Mouse (Mus musculus) left cerebral cortex, adult 11 months (tissue): ENCODE measurements around the gene Zik1.

Experiments
- DNase-seq: peaks from one replicate; pipeline ENCODE4 v3.0.0; 2022; ENCODE audit warnings: low spot score

Gene Zik1

DNA sequence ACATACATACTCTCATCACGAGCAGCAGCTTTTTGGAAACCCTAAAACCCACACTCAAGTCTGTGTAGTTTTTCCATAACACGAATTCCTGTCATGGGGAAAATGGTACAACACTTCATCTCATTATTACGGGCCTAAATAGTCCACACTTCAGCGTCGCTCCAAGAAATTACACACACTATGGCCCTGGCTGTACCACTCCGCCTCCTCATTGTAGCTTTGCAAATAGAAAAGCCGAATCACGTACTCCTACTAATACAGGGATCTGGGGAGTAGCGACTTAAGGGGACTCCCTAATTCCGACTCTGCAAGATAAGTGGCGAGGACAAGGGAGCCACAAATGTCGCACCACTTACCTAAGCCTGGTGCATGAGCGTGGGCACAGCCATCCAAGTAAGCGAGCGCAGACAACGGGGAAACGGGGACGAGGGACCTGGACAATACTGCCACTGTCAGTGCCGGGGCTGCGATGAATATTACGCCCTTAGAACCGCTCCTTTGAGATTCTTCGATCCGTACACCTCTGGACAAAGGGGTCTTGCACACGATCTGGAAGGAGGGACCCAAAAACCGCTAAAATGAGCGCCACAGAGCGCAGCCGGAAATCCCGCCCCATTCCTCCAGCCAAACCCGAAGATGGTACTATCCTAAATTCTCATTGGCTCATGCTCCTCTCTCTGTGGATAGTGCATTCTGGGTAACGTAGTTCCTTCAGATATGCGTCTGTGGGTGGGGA, at the start of gene Zik1:
Zik1 (minus strand) TSS at position 609 of the 736 bp plus-strand sequence.
- DNase-seq, result peak; percentile 70

DNA sequence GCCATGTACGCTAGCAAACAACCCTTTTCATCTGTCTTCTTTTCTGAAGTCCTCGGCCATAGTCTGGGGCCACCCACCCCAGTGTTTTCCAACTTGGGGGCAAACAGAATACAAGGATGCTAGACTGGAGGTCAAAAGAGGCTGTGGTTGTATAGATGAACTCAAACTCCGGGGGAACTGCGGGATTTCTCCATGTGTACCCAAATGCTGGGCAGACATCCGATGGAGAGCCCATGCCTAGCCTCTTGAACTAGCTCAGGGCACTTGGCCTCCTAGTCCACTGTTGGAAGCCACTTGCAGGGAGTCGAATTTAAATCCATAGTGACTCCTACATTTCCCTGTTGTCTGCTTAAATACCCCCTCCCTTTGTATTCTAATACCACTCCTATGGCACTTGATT, 384 bp upstream of the Zik1 start:
- no peak for DNase-seq

DNA sequence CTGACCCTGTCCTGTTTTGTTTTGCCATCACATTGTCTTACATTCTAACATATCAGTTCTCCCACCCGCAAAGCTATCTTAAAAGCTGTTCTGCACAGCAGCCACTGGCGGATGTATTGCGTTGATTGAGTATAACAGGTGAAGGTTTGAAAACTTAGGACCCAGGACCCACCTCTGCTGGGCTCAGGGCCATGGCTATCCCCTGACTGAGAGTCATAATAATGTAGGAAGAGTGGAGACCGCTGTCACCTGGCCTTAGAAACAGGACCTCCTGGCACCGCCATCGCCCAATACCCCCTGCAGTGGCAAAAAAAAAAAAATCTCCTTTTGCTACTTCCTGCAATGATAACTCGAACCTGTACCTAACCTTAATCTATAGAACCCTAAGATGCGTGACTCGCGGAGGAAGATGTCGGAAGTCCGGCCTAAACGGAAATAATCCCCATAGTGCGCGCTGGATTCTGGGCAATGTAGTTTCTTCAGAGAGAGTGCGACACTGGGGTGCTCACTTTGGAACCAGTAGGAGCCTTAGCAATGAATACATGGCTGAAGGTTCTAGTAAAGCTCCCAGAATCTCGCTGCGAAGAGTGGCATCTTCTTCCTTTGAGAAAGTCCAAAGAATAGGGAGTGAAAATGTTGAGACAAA, 14.5 kb downstream of the Zik1 start:
- peak; percentile 15 for DNase-seq

DNA sequence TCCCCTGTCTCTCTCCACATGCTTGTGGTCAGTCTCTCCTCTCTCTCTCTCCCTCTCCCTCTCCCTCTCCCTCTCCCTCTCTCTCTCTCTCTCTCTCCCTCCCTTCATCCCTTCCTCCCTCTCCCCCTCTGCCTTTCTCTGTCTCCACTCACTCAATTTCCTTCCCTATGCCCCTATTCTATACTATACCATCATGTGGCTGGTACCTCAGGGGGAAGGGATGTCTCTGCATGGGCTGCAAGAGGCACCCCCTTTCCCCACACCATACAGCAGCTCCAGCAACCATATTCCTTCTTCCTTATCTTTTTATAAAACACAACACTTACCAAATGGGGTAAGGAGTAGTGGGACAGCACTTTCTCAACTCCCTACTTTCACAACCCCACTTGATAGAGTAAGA, 15.4 kb downstream of the Zik1 start:
- DNase-seq, result no peak

DNA sequence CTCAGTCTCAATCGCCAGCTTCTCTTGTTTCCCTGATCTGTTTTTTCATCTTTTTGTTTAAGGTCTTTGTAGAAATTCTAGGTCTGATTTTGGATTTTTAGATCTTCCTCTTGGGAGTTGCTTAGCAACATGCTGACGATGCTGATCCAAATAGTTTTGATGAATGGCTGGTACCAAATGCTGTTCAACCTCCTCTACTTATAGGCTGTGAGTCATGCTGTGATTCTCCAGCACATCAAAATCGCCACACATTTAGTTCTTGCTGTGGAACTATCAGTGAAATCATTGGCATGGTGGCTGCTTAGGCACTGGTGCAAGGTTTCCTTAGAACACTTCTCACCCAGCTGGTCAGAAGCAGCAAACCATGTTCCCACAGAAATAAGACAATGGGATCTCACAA, 37.0 kb downstream of the Zik1 start:
- peak; percentile 2 for DNase-seq

DNA sequence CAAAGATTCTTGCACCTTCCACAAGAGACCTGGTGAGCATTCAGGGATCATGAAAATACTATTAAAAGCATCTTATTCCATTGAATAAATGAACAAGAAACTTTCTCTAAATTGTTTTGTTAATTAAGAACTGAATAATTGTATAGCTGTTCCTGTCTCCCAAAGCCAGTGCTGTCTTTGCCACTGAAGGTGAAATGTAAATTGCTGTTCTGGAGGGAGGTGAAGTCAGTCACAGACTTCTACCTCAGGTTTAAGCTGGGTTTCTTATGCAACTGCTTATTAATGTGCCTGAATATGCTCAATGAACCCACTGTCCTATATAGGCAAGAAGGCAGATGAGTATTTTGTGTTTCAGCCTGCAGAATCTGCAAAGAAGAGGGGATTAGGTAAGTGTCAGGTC, 52.2 kb downstream of the Zik1 start, which contains the start of gene Vmn1r67:
Vmn1r67 (plus strand) TSS at position 301 of the 400 bp plus-strand sequence.
- no peak for DNase-seq
